Mouse (Mus musculus) liver, embryonic 16.5 days (tissue): Measurements from ENCODE around the gene Spef1. TPM values are rescaled to one million over a fixed set of nuclear protein-coding genes. Genes with fewer than 3 reads are reported as not detected.

Source experiments
- ATAC-seq: fragments of 200-750 bp; cut with Nextera tagmentation; 2 replicates; pipeline ENCODE4 v1.8.0; 2017; ENCODE audit warnings: low read depth, mild to moderate bottlenecking, moderate number of reproducible peaks, moderate library complexity
- H3K27ac ChIP-seq: fragments of 300-500 bp; sonication (generic); 2 replicates; pipeline ENCODE4 v1.5.1; 2014; ENCODE audit warnings: mild to moderate bottlenecking, low read length
- H3K27me3 ChIP-seq: fragments of 300-500 bp; sonication (generic); 2 replicates; pipeline ENCODE4 v1.6.1; 2014; ENCODE audit warnings: low read depth, low read length, mixed read lengths; ENCODE audit not compliant: control insufficient read depth, insufficient read depth
- H3K36me3 ChIP-seq: fragments of 300-500 bp; sonication (generic); 2 replicates; pipeline ENCODE4 v1.6.1; 2014; ENCODE audit warnings: mild to moderate bottlenecking; ENCODE audit not compliant: control insufficient read depth, insufficient read depth
- H3K4me1 ChIP-seq: fragments of 300-500 bp; sonication (generic); 2 replicates; pipeline ENCODE4 v1.6.1; 2014; ENCODE audit warnings: low read depth, low read length, mixed read lengths; ENCODE audit not compliant: control insufficient read depth
- H3K4me2 ChIP-seq: fragments of 300-500 bp; sonication (generic); 2 replicates; pipeline ENCODE4 v1.6.1; 2014; ENCODE audit warnings: low read depth, low read length, mixed read lengths
- H3K4me3 ChIP-seq: fragments of 300-500 bp; sonication (generic); 2 replicates; pipeline ENCODE4 v1.5.1; 2014; ENCODE audit warnings: low read depth, mild to moderate bottlenecking, low read length
- H3K9ac ChIP-seq: fragments of 300-500 bp; sonication (generic); 2 replicates; pipeline ENCODE4 v1.6.1; 2014; ENCODE audit warnings: low read depth, low read length
- H3K9me3 ChIP-seq: fragments of 300-500 bp; sonication (generic); replicated peaks from 2 replicates; pipeline ENCODE4 v1.6.1; 2016; ENCODE audit warnings: low read length; ENCODE audit not compliant: control insufficient read depth
- WGBS: fragments of 180-500 bp; shearing (Covaris S2); extraction: QIAGEN DNeasy Blood & Tissue Kit; methylation state at CpG from one replicate; pipeline ENCODE4 v1.1.7; 2014; ENCODE audit not compliant: insufficient replicate concordance; 5-methylcytosine and 5-hydroxymethylcytosine counted together
- polyA plus RNA-seq: library from polyadenylated mRNA; unstranded; fragments of >200 nt; fragmentation: Nextera tagmentation; extraction: Ambion mirVana; gene quantifications from 2 replicates; pipeline ENCODE4 v1.2.1, GENCODE M21; 2015

Gene Spef1
- polyA plus RNA-seq, 1 experiment from 2014 or later, result 1.1 TPM

GRCm38 (mm10) chr2:131223569-131223968 lies 36.5 kb upstream of the Spef1 start:
- Histone ChIP-seq H3K4me2 (peak overlapping the region; percentile 47), H3K27me3 (no peaks in the 10 kb centered on the region), H3K36me3 (no peaks in the 10 kb centered on the region), H3K9ac (peak overlapping the region; percentile 54), H3K4me3 (no peak overlapping the region), H3K27ac (peak overlapping the region; percentile 96), H3K9me3 (no peaks in the 10 kb centered on the region), H3K4me1 (peaks cover 39% of the 10 kb centered on the region)
- ATAC-seq, result peak; percentile 99
- 35% methylated on average over 1 of the region's 1 CpGs for WGBS

GRCm38 (mm10) chr2:131222562-131222961 lies 35.5 kb upstream of the Spef1 start:
- Histone ChIP-seq H3K27ac (peak overlapping the region; percentile 96), H3K36me3 (no peaks in the 10 kb centered on the region), H3K4me3 (no peak overlapping the region), H3K9me3 (no peaks in the 10 kb centered on the region), H3K9ac (peak overlapping the region; percentile 54), H3K4me1 (peaks cover 39% of the 10 kb centered on the region), H3K27me3 (no peaks in the 10 kb centered on the region), H3K4me2 (peak overlapping the region; percentile 47)
- 12% methylated on average over 5 of the region's 5 CpGs for WGBS
- ATAC-seq, result peak; percentile 39

GRCm38 (mm10) chr2:131221853-131222515 lies 34.9 kb upstream of the Spef1 start:
- Histone ChIP-seq H3K4me3 (no peak overlapping the region), H3K27ac (peak overlapping the region; percentile 96), H3K9ac (peak overlapping the region; percentile 54; the same call in 1 of the 2 replicates), H3K36me3 (no peaks in the 10 kb centered on the region), H3K27me3 (no peaks in the 10 kb centered on the region), H3K9me3 (no peaks in the 10 kb centered on the region), H3K4me2 (no peak overlapping the region), H3K4me1 (peaks cover 39% of the 10 kb centered on the region)
- WGBS, result 26% methylated on average over 3 of the region's 3 CpGs
- ATAC-seq, result no peak

GRCm38 (mm10) chr2:131220030-131220429 lies 32.9 kb upstream of the Spef1 start:
- Histone ChIP-seq H3K9ac (no peak overlapping the region), H3K9me3 (no peaks in the 10 kb centered on the region), H3K4me2 (no peak overlapping the region), H3K36me3 (no peaks in the 10 kb centered on the region), H3K4me3 (no peak overlapping the region), H3K27me3 (no peaks in the 10 kb centered on the region), H3K4me1 (peaks cover 42% of the 10 kb centered on the region), H3K27ac (no peak overlapping the region)
- no peak for ATAC-seq
- whole genome bisulfite sequencing, result 49% methylated on average over 4 of the region's 4 CpGs

- no peak overlapping the region for H3K9ac ChIP-seq
- H3K27ac ChIP-seq, result peak overlapping the region; percentile 58
- no peaks in the 10 kb centered on the region for H3K9me3 ChIP-seq
- peaks cover 42% of the 10 kb centered on the region for H3K4me1 ChIP-seq
- no peak for ATAC-seq
- H3K27me3 ChIP-seq, result no peaks in the 10 kb centered on the region
- no peak overlapping the region for H3K4me3 ChIP-seq
- no peak overlapping the region for H3K4me2 ChIP-seq
- peaks cover 7% of the 10 kb centered on the region for H3K36me3 ChIP-seq
- WGBS, result 84% methylated on average over 7 of the region's 7 CpGs
These were observed 29.1 kb upstream of the Spef1 start for GRCm38 (mm10) chr2:131215941-131216858.

GRCm38 (mm10) chr2:131213773-131214172 lies 26.7 kb upstream of the Spef1 start:
- H3K36me3 ChIP-seq, result peaks cover 7% of the 10 kb centered on the region
- peak overlapping the region; percentile 63 for H3K4me2 ChIP-seq
- peak overlapping the region; percentile 67 for H3K9ac ChIP-seq
- H3K9me3 ChIP-seq, result no peaks in the 10 kb centered on the region
- peaks cover 56% of the 10 kb centered on the region for H3K4me1 ChIP-seq
- H3K27me3 ChIP-seq, result no peaks in the 10 kb centered on the region
- peak; percentile 64 for ATAC-seq
- H3K4me3 ChIP-seq, result peak overlapping the region; percentile 36
- WGBS, result 43% methylated on average over 7 of the region's 7 CpGs
- peak overlapping the region; percentile 94 for H3K27ac ChIP-seq

- peak overlapping the region; percentile 65 for H3K4me2 ChIP-seq
- H3K27me3 ChIP-seq, result no peaks in the 10 kb centered on the region
- H3K27ac ChIP-seq, result peak overlapping the region; percentile 92
- no peaks in the 10 kb centered on the region for H3K9me3 ChIP-seq
- H3K9ac ChIP-seq, result peak overlapping the region; percentile 73
- WGBS, result 51% methylated on average over 9 of the region's 9 CpGs
- H3K4me1 ChIP-seq, result peaks cover 77% of the 10 kb centered on the region
- H3K4me3 ChIP-seq, result peak overlapping the region; percentile 70
- peaks cover 7% of the 10 kb centered on the region for H3K36me3 ChIP-seq
- ATAC-seq, result no peak
These were observed 24.0 kb upstream of the Spef1 start for GRCm38 (mm10) chr2:131211026-131211615.

- WGBS, result under 1% methylated on average over 50 of the region's 50 CpGs
- Histone ChIP-seq H3K4me1 (peaks cover 79% of the 10 kb centered on the region), H3K9ac (peak overlapping the region; percentile 73), H3K27ac (peak overlapping the region; percentile 92), H3K27me3 (no peaks in the 10 kb centered on the region), H3K36me3 (peaks cover 7% of the 10 kb centered on the region), H3K9me3 (no peaks in the 10 kb centered on the region), H3K4me3 (peak overlapping the region; percentile 70), H3K4me2 (peak overlapping the region; percentile 65)
- ATAC-seq, result peak; percentile 84
These were observed 23.1 kb upstream of the Spef1 start for GRCm38 (mm10) chr2:131209969-131210792.
